Mouse (Mus musculus) MEL (cell line): ENCODE measurements at regions not wholly inside any gene's neighbourhood (a gene's known extent, or its start where the extent isn't known, plus 50 kb on each side); places are given as distances from the start of the nearest gene placed in this dataset.

Experiments
- CTCF ChIP-seq, 3 experiments: IDR thresholded peaks in 2 of 3; conservative IDR thresholded peaks in 1 of 3; 2 replicates each; pipeline ENCODE4 v1.5.1; 2011 to 2012; ENCODE audit warnings: low read length in 3 of 3, low read depth in 2 of 3, mild to moderate bottlenecking in 2 of 3, improper control_type of control experiment in 1 of 3, inconsistent platforms in 1 of 3, mixed read lengths in 1 of 3, moderate library complexity in 1 of 3; ENCODE audit not compliant: control insufficient read depth in 1 of 3, insufficient read depth in 1 of 3, poor library complexity in 1 of 3, severe bottlenecking in 1 of 3
- EP300 ChIP-seq, 2 experiments: IDR thresholded peaks; 2 replicates each; pipeline ENCODE4 v1.6.1; 2011; ENCODE audit warnings: improper control_type of control experiment in 2 of 2, low read length in 2 of 2, low read depth in 1 of 2, mild to moderate bottlenecking in 1 of 2
- GATA1 ChIP-seq: IDR thresholded peaks from 2 replicates; pipeline ENCODE4 v1.6.1; 2011; ENCODE audit warnings: low read depth, low read length, improper control_type of control experiment
- ZMIZ1 ChIP-seq: IDR thresholded peaks from 2 replicates; pipeline ENCODE4 v1.6.1; 2012; ENCODE audit warnings: low read depth, mild to moderate bottlenecking, inconsistent platforms, low read length, improper control_type of control experiment, moderate library complexity

- TF ChIP-seq CTCF (IDR thresholded peaks at IDR 0.05 in 2 of 3, conservative IDR thresholded peaks at IDR 0.05 in 1 of 3; ENCODE audit: control insufficient read depth in 1 of 3, insufficient read depth in 1 of 3, low read depth in 2 of 3, low read length in 3 of 3, poor library complexity in 1 of 3, severe bottlenecking in 1 of 3) (no peak), GATA1 (no peak), EP300 (IDR thresholded peaks at IDR 0.05; ENCODE audit: low read depth in 1 of 2, low read length in 2 of 2) (no peak), ZMIZ1 (no peak)
Measured at GRCm38 (mm10) chr15:33969409-33969808, 388.3 kb downstream of the 9430069I07Rik start.
